Mouse (Mus musculus) spleen, embryonic (tissue): ENCODE results near the gene Cxcl15.

ENCODE experiments used
- CTCF ChIA-PET: fragments of 350-600 bp; sonication (Branson Sonifier 250); formaldehyde crosslinking; loops from one replicate; lab custom pipeline; 2022; lab: Charles Lee

Cxcl15 gene

GRCm38 (mm10) chr5:90794195-90794625 lies at the start of gene Cxcl15:
Cxcl15 (plus strand) TSS chr5:90794534.
- CTCF ChIA-PET, result no interaction called here

- CTCF ChIA-PET, result no interaction called here
These were observed 40.4 kb upstream of the Cxcl15 start for GRCm38 (mm10) chr5:90753934-90754333.

- CTCF ChIA-PET, result no interaction called here
These were observed 36.2 kb upstream of the Cxcl15 start for GRCm38 (mm10) chr5:90758020-90758605.

GRCm38 (mm10) chr5:90759077-90760065 lies 35.0 kb upstream of the Cxcl15 start, which contains the start of gene Cxcl5:
Cxcl5 (plus strand) TSS chr5:90759360.
- CTCF ChIA-PET, result no interaction called here

- CTCF ChIA-PET, result no interaction called here
These were observed 34.0 kb upstream of the Cxcl15 start for GRCm38 (mm10) chr5:90760303-90760702.

- CTCF ChIA-PET, result no interaction called here
These were observed 33.5 kb upstream of the Cxcl15 start for GRCm38 (mm10) chr5:90760844-90761243.

- CTCF ChIA-PET, result no interaction called here
These were observed 32.5 kb upstream of the Cxcl15 start for GRCm38 (mm10) chr5:90761834-90762233.

GRCm38 (mm10) chr5:90763912-90764665 lies 30.2 kb upstream of the Cxcl15 start:
- CTCF ChIA-PET, result no interaction called here

GRCm38 (mm10) chr5:90765821-90766606 lies 28.3 kb upstream of the Cxcl15 start:
- CTCF ChIA-PET, result no interaction called here

GRCm38 (mm10) chr5:90768218-90768617 lies 26.1 kb upstream of the Cxcl15 start, which contains the start of gene Ppbp:
Ppbp (plus strand) TSS chr5:90768518.
- CTCF ChIA-PET, result no interaction called here

GRCm38 (mm10) chr5:90771369-90771768 lies 23.0 kb upstream of the Cxcl15 start:
- CTCF ChIA-PET, result no interaction called here

GRCm38 (mm10) chr5:90771880-90772653 lies 22.3 kb upstream of the Cxcl15 start, which contains the start of gene Pf4:
Pf4 (plus strand) TSS chr5:90772435.
- CTCF ChIA-PET, result no interaction called here

- CTCF ChIA-PET, result no interaction called here
These were observed 18.8 kb upstream of the Cxcl15 start for GRCm38 (mm10) chr5:90775562-90775961.

GRCm38 (mm10) chr5:90777621-90778020 lies 16.7 kb upstream of the Cxcl15 start:
- CTCF ChIA-PET, result no interaction called here

- CTCF ChIA-PET, result no interaction called here
These were observed 15.5 kb upstream of the Cxcl15 start for GRCm38 (mm10) chr5:90778856-90779255.

- CTCF ChIA-PET, result no interaction called here
These were observed 10.6 kb upstream of the Cxcl15 start for GRCm38 (mm10) chr5:90783697-90784096.

- CTCF ChIA-PET, result no interaction called here
These were observed 8.4 kb upstream of the Cxcl15 start, which contains the start of gene Cxcl3 for GRCm38 (mm10) chr5:90785659-90786588. Cxcl3 (plus strand) TSS chr5:90786103.

GRCm38 (mm10) chr5:90788114-90788513 lies 6.2 kb upstream of the Cxcl15 start:
- CTCF ChIA-PET, result no interaction called here
